Mouse (Mus musculus): Measurements from ENCODE around the gene Prr14. TPM values are rescaled to one million over a fixed set of nuclear protein-coding genes. Genes with fewer than 3 reads are reported as not detected.
"Not testable (repeated sequence)": the region's sequence is repeated elsewhere in the genome, so short reads cannot be mapped to it uniquely, and the experiment has no call there.

Prr14 gene
- polyA plus RNA-seq, 1 experiment: 11.7 TPM

DNA sequence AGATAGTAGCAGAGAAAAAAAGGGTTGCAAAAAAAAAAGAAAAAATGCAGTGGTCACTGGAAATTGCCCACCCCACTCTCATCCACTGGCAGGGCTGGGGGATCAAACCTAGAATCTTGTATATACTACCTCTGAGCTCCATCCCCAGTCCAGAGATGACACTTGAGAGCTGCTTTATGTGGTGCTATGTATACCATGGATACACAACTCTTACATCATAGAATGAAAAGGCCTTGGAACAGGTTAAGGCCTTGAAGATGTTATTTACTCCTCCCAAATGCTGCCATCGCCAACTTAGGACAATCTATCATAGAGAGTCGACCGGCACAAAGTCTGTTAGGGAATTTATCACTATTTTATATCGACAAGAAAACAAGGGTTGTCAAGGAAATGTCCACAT, 17.4 kb downstream of the Prr14 start:
- TF ChIP-seq GATA1 (IDR thresholded peaks at IDR 0.05; ENCODE audit: low read length) (no peak), TAL1 (IDR thresholded peaks at IDR 0.05; ENCODE audit: low read length) (no peak)
- H3K4me3 ChIP-seq (replicated peaks): peak overlapping the region; percentile 92
- H3K9me3 ChIP-seq (ENCODE audit: control insufficient read depth, low read length): no peaks in the 10 kb centered on the region
- peaks cover 66% of the 10 kb centered on the region for H3K4me1 ChIP-seq (ENCODE audit: control insufficient read depth)
- H3K27me3 ChIP-seq (ENCODE audit: control insufficient read depth): no peaks in the 10 kb centered on the region
- H3K36me3 ChIP-seq (ENCODE audit: control insufficient read depth): peaks cover 74% of the 10 kb centered on the region

DNA sequence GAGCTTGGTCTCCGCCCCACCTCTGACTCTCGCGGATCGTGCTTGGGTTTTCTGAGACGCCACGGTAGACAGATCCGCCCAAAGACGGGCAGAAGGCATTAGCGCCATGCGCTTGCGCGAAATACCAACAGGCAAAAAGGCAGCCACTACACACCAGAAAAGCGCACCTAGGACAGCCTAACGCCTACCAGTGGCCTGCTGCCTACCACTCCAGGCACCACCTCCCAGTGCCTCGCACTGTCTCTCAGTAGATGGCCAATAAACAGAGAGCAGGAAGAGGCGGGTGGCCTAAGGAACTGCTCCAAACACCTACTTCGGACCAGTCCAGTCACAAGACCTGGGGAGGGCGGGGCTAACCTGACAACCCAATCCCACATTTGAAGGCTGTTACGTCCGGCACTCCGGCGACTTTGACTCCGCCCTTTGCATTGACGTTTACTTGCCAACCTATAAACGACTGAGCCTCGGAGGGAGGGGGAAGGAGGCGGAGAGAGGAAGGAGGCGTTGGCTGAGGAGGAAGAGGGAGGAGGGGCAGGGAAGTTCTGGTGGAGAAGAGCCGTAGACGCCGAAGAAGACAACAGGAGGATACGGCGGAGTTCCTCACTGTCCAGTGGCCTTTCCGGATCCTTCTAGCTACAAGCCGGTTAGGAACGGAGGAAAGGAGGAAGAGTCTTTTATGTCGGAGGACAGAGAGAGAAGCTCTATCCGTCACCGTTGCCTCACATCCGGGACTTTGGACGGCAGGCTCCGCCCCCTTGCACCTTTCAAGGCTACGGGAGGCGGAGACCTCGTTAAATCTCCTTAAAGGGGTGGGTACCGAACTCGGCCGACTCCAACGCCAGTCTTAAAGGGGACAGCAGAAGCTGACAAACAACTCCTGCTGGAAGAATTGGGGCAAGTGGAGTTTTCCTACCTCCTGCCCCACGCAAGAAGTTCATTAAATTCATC, 18.6 kb downstream of the Prr14 start:
- no peaks in the 10 kb centered on the region for H3K9me3 ChIP-seq (ENCODE audit: control insufficient read depth, low read length)
- H3K36me3 ChIP-seq (ENCODE audit: control insufficient read depth): peaks cover 76% of the 10 kb centered on the region
- peak overlapping the region; percentile 92 for H3K4me3 ChIP-seq (replicated peaks)
- TF ChIP-seq TAL1 (IDR thresholded peaks at IDR 0.05; ENCODE audit: low read length): no peak
- no peak for TF ChIP-seq GATA1 (IDR thresholded peaks at IDR 0.05; ENCODE audit: low read length)
- no peaks in the 10 kb centered on the region for H3K27me3 ChIP-seq (ENCODE audit: control insufficient read depth)
- H3K4me1 ChIP-seq (ENCODE audit: control insufficient read depth): peaks cover 63% of the 10 kb centered on the region

DNA sequence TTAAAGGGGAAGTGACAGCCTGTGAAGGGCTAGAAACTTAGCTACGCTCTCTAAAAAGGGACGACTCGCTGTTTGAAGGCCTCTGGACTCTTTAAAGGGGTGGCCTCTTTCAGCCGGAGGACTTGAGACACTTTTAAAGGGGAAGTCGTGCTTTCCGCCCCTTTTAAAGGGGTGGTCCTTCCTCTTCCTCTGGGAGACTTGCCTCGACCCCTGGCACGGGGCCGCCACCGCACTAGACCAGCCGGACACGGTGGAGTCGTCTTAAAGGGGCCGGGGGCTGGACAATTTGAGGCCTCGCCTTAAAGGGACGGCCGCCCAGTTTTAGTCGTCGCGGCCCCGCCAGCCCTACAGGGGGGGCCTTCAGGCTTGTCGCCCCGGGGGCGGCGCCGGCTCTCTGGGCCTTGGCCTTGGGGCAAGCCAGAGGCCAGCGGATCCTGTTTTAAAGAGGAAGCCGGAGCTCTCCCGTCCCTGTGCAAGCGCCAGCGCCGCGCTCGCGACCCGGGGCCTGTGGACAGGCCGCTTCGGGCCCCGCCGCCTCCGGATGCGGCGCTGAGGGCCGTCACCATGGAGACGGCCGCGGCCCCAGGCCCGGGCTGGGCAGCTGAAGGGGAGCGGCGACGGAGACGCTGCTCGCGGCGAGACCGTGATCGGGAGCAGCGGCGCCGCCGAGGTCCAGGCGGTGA, 19.4 kb downstream of the Prr14 start, which contains the start of gene Fbrs:
Gene Fbrs (plus strand): TSS at position 565 of the 683 bp plus-strand sequence.
- Histone ChIP-seq H3K9me3 (ENCODE audit: control insufficient read depth, low read length) (no peaks in the 10 kb centered on the region), H3K4me1 (ENCODE audit: control insufficient read depth) (peaks cover 59% of the 10 kb centered on the region), H3K36me3 (ENCODE audit: control insufficient read depth) (peaks cover 76% of the 10 kb centered on the region), H3K27me3 (ENCODE audit: control insufficient read depth) (no peaks in the 10 kb centered on the region), H3K4me3 (replicated peaks) (peak within 1 kb of the TSS; percentile 92)
- no peak for TF ChIP-seq GATA1 (IDR thresholded peaks at IDR 0.05; ENCODE audit: low read length)
- TF ChIP-seq TAL1 (IDR thresholded peaks at IDR 0.05; ENCODE audit: low read length): no peak

DNA sequence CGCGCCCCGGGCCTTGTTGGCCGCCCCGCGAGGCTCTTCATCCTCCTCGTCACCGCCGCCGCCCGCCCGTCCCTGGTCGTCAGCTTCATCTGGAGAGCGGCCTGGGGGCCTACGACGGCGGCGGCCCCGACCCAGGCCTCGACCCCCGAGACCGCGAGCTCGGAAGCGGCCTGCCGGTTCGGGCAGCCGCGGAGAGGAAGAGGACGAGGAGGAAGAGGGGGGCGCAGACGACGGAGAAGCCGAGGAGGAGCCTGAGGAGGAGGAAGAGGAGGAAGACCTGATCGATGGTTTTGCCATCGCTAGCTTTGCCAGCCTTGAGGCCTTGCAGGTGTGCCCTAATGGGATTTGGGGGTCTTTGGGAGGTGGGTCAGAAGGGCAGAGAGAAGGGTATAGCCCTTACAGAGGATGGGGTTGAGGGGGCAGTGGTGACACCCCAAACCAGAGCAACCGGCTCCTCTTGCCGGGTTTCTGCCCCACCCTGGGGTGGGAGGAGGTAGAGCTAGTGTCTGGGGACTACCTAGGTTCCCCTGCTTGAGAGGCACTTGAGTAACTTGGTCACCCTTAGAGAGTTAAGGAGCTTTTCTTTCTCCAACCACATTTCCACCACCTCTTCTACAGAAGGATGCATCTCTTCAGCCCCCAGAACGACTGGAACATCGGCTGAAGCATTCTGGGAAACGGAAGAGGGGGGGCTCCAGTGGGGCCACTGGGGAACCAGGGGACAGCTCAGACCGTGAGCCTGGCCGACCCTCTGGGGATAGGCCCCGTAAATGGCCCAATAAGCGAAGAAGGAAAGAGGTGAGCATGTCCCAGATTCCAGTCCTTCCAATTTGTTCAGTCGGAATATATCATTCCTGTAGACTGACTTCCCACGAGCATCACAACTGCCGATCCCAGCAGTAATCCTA, 20.2 kb downstream of the Prr14 start:
- Histone ChIP-seq H3K36me3 (ENCODE audit: control insufficient read depth) (peaks cover 76% of the 10 kb centered on the region), H3K4me1 (ENCODE audit: control insufficient read depth) (peaks cover 60% of the 10 kb centered on the region), H3K4me3 (replicated peaks) (peak overlapping the region; percentile 92), H3K9me3 (ENCODE audit: control insufficient read depth, low read length) (no peaks in the 10 kb centered on the region), H3K27me3 (ENCODE audit: control insufficient read depth) (no peaks in the 10 kb centered on the region)
- TF ChIP-seq TAL1 (IDR thresholded peaks at IDR 0.05; ENCODE audit: low read length): no peak
- TF ChIP-seq GATA1 (IDR thresholded peaks at IDR 0.05; ENCODE audit: low read length): no peak

DNA sequence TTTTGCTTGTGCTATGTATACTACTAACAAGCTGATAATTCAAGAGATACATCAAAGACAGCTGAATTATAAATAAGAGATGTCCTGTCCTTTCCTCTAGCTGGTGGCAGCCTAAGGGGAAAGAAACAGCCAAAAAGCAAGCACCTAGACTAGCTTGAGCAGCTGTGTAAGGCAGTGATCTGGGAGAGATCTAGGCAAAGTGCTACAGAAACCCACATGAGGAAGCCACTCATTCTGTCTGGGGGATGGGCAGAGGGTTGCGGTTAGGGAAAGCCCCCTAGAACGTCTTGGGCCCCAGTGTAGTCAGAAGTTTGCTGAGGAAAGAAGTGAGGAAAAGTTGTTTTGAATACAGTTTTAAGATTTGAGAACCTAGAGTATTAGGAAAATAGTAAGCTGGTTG, 20.9 kb downstream of the Prr14 start:
- Histone ChIP-seq H3K4me1 (ENCODE audit: control insufficient read depth) (peaks cover 57% of the 10 kb centered on the region), H3K27me3 (ENCODE audit: control insufficient read depth) (no peaks in the 10 kb centered on the region), H3K36me3 (ENCODE audit: control insufficient read depth) (peaks cover 76% of the 10 kb centered on the region), H3K9me3 (ENCODE audit: control insufficient read depth, low read length) (no peaks in the 10 kb centered on the region), H3K4me3 (replicated peaks) (peak overlapping the region; percentile 92)
- TF ChIP-seq TAL1 (IDR thresholded peaks at IDR 0.05; ENCODE audit: low read length) (no peak), GATA1 (IDR thresholded peaks at IDR 0.05; ENCODE audit: low read length) (no peak)

DNA sequence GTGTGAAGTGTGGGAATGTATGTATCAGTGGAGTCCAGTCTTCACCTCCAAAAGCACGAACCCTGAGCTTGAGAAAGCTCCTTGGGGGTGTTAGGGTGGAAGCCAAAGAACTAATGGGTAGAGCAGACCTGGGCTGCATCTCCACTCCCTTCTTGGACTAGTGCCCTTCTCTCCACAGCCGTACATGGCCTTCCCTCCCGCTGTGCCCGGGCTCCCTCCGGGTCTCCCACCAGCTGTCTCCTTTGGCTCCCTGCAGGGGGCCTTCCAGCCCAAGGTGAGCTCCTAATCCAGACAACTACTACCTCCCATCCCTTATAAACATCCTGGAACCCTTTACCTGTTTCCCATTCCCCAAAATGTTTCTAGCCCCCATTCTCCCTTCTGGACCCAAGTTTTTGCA, 26.0 kb downstream of the Prr14 start:
- Histone ChIP-seq H3K4me3 (replicated peaks) (no peak overlapping the region), H3K4me1 (ENCODE audit: control insufficient read depth) (peaks cover 21% of the 10 kb centered on the region), H3K36me3 (ENCODE audit: control insufficient read depth) (peaks cover 98% of the 10 kb centered on the region), H3K27me3 (ENCODE audit: control insufficient read depth) (no peaks in the 10 kb centered on the region), H3K9me3 (ENCODE audit: control insufficient read depth, low read length) (no peaks in the 10 kb centered on the region)
- TF ChIP-seq TAL1 (IDR thresholded peaks at IDR 0.05; ENCODE audit: low read length) (no peak), GATA1 (IDR thresholded peaks at IDR 0.05; ENCODE audit: low read length) (no peak)

DNA sequence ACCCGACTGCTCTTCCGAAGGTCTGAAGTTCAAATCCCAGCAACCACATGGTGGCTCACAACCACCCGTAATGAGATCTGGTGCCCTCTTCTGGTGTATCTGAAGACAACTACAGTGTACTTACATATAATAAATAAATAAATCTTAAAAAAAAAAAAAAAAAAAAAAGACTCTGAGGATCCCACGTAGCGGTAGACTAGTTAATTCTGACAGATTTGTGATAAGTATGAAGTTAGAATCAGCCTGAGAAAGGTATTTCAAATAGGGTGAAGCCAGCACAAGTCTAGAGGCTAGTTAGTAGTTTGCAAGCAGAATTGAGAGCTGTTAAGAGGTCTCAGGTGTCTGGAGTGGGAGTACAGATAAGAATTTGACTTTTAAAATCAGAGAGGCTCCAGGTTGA, 29.0 kb downstream of the Prr14 start:
- not testable (repeated sequence) for H3K27me3 ChIP-seq (ENCODE audit: control insufficient read depth); H3K4me3 ChIP-seq (replicated peaks); H3K4me1 ChIP-seq (ENCODE audit: control insufficient read depth); H3K9me3 ChIP-seq (ENCODE audit: control insufficient read depth, low read length)
- H3K36me3 ChIP-seq (ENCODE audit: control insufficient read depth): peaks cover 91% of the 10 kb centered on the region

DNA sequence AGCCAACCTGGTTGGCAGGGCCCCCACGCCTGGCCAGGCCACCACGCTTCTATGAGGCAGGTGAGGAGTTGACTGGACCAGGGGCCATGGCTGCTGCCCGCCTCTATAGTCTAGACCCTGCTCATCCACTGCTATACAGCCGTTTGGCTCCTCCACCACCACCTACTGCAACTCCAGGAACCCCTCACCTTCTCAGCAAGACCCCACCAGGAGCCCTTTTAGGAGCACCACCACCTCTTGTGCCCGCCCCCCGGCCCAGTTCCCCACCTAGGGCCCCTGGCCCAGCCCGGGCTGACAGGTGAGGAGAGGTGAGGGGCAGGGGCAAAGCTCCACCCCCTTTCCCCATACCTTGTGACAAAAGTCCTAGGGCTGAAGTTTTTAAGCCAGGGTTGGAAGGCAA, 30.6 kb downstream of the Prr14 start:
- no peak for TF ChIP-seq GATA1 (IDR thresholded peaks at IDR 0.05; ENCODE audit: low read length)
- no peak for TF ChIP-seq TAL1 (IDR thresholded peaks at IDR 0.05; ENCODE audit: low read length)
- Histone ChIP-seq H3K4me3 (replicated peaks) (no peak overlapping the region), H3K36me3 (ENCODE audit: control insufficient read depth) (peaks cover 75% of the 10 kb centered on the region)

More for the DNA sequence above, 30.6 kb downstream of the Prr14 start:
- Histone ChIP-seq H3K9me3 (ENCODE audit: control insufficient read depth, low read length) (no peaks in the 10 kb centered on the region), H3K27me3 (ENCODE audit: control insufficient read depth) (no peaks in the 10 kb centered on the region), H3K4me1 (ENCODE audit: control insufficient read depth) (peaks cover 2% of the 10 kb centered on the region)
